Mouse (Mus musculus): ENCODE measurements around the gene Smpd2.

Gene Smpd2

DNA sequence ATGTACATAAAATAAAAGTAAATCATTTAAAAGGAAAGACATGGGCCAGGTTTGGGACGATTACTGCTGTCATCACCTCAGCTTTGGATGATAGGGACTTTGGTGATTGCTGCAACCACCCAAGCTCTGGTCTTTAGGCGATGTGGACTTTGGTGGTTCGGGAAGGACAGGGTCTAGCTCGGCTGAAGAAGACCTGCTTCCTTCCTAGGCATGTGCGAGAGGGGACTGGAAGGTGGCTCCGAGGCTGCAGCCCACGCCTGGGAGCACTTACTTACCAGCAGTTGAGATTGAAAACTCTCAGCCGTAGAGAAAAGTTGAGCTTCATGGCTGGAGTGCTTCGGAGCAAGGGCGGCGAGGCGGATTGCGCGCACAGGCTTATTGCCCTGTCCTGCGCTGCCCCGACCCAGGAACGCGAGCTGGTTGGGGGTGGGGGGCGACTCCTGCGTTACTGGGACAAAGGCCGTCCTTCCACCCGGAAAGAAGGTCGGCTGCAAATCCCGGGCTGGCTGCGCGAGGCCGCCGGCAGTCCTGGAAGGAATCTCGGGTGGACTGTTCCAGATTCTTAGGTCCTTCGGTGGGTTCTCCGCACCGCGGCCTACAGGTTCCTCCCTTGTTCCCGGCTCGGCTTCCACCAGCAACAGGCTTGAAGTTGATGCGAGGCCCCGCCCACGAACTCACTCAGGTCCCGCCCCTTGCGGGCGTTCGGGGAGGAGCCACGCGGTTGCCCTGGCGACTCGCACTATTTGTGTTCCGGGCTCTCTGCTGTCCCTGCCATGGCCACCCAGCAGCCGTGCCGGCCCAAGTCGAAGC lies at the start of gene Smpd2, which contains the start of gene Ppil6:
Gene Smpd2 (minus strand): TSS at position 662 of the 810 bp plus-strand sequence.
Gene Ppil6 (plus strand): TSS at position 732 of the 810 bp plus-strand sequence.
- DNase-seq (ENCODE audit: low read depth, low spot score), result peak; percentile 93

DNA sequence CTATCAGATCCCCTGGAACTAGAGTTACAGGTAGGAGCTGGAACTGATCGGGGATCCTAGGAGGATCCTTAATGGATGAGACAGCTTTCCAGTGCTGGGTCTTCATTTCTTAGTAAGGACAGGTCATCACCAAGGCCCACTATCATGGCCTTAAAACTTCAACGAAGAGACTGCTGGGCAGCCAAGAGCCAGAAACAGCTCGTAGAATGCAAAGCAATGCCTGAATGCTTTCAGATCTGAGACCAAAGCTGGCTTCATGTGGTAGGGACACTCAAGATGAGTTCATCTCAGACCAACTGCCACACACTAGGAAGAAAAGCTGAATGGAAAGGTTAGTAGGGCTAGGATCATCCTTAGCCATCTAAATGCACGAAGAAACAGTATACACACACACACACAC lies 48.8 kb upstream of the Smpd2 start:
- DNase-seq (ENCODE audit: low read depth, low spot score), result no peak

DNA sequence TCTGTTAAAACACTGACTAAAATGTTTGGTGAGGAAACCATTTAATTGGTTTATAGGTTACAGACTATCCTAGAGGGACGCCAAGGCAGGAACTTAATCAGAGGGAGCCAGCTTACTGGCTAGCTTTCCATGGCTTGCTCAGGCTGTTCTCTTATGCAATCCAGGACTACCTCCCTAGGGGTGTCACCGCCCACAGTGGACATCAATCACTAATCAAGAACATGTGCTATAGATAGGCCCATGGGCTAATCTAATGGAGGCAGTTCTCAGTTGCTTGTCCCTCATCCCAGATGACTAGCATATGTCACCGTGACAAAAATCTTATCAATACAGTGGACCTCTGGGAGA lies 47.8 kb upstream of the Smpd2 start:
- DNase-seq (ENCODE audit: low read depth, low spot score), result no peak

DNA sequence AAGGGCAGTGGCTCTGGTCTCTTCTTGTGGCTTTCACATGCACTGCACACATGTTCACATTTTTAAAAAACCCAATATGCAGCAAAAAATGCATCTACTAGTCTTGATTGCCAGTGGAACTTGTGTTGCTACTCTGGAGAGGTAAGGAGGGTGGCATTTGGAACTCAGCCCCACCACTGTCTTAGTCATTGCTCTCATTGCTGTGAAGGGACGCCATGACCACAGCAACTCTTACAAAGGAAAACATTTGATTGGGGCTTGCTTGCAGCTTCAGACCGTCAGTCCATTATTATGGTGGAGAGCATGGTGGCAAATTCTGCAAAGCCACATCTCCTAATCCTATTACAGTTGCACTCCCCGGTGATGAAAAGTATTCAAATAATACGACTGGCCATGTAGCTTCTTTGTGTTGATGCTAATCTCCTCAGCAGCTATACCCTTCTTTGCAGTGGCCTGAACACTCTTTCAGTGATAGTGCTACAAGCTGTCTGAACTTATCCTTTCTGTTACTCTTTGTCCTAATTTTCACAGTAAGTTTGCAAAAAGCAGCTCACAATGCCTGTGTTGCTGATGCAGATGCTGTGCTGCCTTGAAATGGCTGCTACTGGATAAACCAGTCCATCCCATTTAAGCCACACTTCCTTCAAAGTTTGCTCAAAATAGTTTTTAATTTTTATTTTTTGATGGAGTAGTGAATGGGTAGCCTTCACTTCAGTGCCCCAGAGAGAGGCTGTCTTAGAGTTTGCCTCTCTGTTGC lies 47.2 kb upstream of the Smpd2 start:
- no peak for DNase-seq (ENCODE audit: low read depth, low spot score)

DNA sequence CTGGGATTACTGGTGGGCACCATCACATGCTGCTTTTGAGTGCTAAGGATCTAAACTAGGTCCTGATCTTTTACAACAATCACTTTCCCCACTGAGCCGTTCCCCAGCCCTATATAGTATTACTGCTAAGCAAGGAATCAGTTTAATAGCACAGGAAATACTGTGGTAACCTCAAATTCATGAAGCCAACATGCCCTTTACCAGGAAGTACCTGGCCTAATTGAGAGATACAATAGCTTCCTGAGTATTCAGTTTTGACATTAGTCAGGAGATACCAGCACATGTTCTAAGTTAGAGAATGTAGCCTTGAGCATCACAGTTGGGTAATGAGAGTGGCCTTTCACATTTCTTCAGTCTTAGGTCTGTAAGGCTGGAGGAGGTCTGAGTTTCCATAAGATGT lies 46.5 kb upstream of the Smpd2 start:
- no peak for DNase-seq (ENCODE audit: low read depth, low spot score)

DNA sequence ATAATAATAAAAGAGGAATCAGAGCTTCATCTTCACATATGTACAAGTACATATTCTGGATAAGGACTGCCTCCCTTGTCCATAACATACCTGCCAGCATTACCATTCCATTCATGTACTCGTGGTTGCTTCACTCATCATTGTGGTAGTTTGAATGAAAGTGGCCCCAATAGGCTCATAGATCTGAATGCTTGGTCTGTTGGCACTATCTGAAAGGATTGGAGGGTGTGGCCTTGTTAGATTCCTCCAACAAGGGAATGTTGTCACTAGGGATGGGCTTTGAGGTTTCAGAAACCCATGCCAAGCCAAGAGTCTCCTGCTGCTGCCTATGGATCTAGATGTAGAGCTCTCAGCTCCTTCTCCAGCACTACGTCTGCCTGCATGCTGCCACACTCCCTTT lies 45.8 kb upstream of the Smpd2 start:
- DNase-seq (ENCODE audit: low read depth, low spot score), result no peak

GRCm38 (mm10) chr10:41529972-41530371 lies 39.8 kb upstream of the Smpd2 start:
- DNase-seq (ENCODE audit: low read depth, low spot score), result no peak

- DNase-seq (ENCODE audit: low read depth, low spot score), result no peak
Measured at GRCm38 (mm10) chr10:41525696-41526095, 35.5 kb upstream of the Smpd2 start.

DNA sequence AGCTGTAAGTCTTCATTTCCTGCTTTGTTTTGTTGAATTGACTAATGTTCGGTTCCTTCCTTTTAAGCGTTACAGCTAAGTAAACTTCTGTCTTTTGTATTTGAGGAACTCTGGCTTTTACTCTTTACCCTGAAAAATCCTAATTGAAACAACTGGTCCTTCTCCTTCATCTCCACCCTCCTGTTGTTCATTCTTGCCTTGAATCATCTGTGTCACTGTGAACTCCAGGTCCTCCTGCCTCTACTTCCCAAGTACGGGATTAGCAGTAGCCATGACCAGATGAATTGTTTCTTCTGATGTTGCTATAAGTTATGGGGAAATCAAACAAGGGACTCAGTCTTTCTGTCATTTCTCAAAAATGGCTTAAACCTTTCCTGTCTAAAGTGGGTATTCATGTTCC lies 33.2 kb upstream of the Smpd2 start:
- DNase-seq (ENCODE audit: low read depth, low spot score), result no peak

GRCm38 (mm10) chr10:41520410-41520673 lies 30.2 kb upstream of the Smpd2 start:
- no peak for DNase-seq (ENCODE audit: low read depth, low spot score)

GRCm38 (mm10) chr10:41519640-41520409 lies 29.7 kb upstream of the Smpd2 start:
- peak; percentile 26 for DNase-seq (ENCODE audit: low read depth, low spot score)

- DNase-seq (ENCODE audit: low read depth, low spot score), result peak; percentile 91
Measured at GRCm38 (mm10) chr10:41518981-41519618, 28.9 kb upstream of the Smpd2 start, which contains the start of gene Cd164. Gene Cd164 (plus strand): TSS chr10:41519414.

DNA sequence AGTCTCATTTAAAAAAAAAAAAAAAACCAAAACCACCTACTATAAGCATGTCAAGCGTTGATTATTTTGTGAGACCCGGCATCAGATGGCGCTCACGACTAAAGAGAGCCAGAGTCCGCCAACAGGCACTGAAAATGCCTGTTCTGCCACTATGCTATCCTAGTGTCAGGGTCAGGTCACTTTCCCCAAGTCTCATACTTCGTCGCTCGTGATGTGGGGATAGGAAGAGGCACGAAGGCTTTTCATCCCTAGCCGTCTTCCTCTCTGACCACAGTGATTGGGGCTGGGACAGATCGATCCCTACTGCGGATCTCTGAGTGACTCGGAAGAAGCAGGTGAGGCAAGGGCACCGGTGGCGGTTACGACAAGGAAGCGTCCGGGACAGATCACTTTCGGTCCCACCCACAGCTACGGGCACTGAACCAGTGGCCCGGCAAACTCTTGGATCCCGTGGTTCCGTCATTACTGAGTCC lies 28.4 kb upstream of the Smpd2 start:
- peak; percentile 64 for DNase-seq (ENCODE audit: low read depth, low spot score)

GRCm38 (mm10) chr10:41514921-41515320 lies 24.8 kb upstream of the Smpd2 start:
- no peak for DNase-seq (ENCODE audit: low read depth, low spot score)

DNA sequence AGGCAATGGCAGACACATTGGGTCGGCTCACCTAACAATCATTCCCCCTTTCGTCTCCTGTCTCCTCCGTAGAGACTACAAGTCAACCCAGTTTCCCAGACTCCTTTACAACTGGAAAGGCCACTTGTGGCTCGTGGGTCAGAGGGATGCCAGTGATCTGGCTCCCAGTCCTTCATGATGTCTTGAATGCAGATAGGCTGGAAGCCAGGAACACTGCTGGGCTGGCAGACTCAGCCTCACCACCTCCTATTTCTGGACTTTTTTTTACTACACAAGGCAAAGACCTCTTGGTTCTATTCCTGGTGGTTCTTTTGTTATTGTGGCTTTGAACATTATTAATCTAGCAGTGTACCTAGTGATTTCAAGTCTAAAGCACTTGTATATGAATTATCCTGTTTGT lies 24.1 kb upstream of the Smpd2 start:
- no peak for DNase-seq (ENCODE audit: low read depth, low spot score)

DNA sequence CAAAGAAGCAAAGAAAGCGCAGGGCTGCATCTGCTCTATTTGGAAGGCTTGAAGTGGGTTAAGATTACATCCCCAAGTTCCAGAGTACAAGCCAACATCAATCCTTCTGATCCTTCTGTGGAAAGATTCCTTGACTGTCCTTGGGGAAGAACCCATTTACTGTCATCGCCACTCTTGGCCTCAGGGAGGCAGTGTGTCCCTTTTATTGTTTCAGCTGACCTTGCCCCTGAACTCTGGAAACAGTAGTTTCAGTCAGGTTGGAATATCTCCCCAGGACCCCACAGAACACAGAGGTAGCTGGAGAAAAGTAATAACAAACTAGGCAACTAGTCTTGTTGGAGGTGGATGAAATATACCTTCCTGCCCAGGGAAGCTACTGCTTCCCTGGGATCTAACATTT lies 19.0 kb upstream of the Smpd2 start:
- DNase-seq (ENCODE audit: low read depth, low spot score), result no peak

GRCm38 (mm10) chr10:41505446-41505845 lies 15.3 kb upstream of the Smpd2 start:
- DNase-seq (ENCODE audit: low read depth, low spot score), result peak; percentile 63

GRCm38 (mm10) chr10:41504996-41505395 lies 14.8 kb upstream of the Smpd2 start:
- DNase-seq (ENCODE audit: low read depth, low spot score), result no peak

- no peak for DNase-seq (ENCODE audit: low read depth, low spot score)
Measured at GRCm38 (mm10) chr10:41500941-41501340, 10.8 kb upstream of the Smpd2 start.

- DNase-seq (ENCODE audit: low read depth, low spot score), result no peak
Measured at GRCm38 (mm10) chr10:41491111-41491510, 942 bp upstream of the Smpd2 start.

DNA sequence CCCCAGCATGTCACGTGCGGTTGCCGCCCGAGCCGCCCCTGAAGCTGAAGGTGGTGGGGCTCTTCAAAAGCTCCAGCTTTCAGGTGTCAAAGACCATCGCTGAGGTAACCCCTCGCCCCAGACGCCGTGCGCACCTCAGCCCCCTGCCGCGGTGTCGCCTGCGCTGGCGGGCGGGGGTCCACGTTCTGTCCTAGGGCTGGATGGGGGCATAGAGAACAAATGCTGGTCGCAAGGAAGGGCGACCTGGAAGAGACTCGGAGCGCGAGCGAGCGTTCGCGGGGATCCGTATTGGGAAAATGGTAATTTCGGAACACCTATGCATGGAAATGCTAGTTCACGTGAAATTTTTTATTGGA lies 327 bp upstream of the Smpd2 start:
- DNase-seq (ENCODE audit: low read depth, low spot score), result no peak

GRCm38 (mm10) chr10:41489294-41489693 lies 875 bp downstream of the Smpd2 start:
- DNase-seq (ENCODE audit: low read depth, low spot score), result no peak

Data from embryo, embryonic 11.5 days (tissue).